Mouse (Mus musculus) T-helper 2 cell (primary cell): Measurements from ENCODE around the gene Crym.

Experiments
- in situ Hi-C: fragments of 300-600 bp; cut with MboI, MseI; formaldehyde crosslinking; loops from one replicate; pipeline ENCODE4 v1.15.1; 2025; ENCODE audit warnings: high pct_unique_total_duplicates

Gene Crym

DNA sequence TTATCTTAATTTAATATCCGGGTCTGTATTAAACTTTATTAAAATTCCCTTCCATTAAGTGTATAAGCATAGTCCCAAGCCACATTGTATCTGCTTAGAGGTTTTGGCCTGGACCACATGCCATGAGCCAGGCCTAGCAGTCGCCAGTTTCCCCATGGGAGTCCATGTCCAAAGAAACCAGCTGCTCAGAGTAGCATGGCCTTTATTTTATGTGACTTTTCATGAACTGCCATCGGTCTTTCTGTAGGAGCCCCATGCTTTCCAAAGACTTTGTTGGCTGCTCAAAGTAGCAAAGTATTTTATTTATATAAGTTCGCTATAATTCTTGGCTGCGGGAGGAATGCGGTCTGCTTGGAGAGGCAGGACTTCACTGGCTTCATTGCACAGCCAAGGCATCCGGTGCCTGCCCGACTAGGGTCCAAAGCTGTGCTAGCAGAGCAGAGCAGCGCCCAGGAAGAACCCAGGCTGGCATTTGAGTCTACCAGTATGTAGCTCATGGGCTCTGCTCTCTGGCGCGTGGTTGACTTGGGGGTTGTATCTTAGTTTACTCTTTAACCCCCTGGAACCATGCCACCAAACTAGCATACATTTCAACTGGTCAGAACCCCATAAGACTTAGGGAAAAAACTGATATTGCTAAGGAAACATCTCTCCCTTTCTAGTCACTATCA lies 38.2 kb downstream of the Crym start:
- in situ Hi-C loops, result no loop called here

GRCm38 (mm10) chr7:120158121-120158613 lies 43.7 kb downstream of the Crym start:
- in situ Hi-C loops, result no loop called here

DNA sequence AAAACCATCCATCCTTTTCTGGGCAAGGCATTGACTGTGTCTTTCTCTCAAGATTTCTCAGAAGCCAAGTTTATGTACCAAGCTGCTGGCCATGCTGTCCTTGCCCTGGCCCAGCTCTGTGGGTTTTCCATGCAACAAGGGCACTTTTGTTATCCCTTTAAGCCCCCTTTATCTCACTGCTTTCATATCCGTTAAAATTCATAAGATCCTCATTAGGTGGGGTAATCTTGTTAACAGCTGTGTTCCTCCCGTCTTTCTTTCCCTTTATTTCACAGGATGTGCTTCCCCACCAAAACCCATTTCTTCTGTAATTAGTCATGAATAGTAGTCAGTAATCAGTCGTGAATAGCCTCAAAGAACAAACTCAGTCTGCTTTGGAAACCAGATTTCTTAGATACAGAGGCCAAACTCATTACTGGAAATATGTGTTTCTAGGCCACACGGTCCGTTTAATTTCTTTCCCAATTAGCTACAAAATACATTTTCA lies 44.3 kb downstream of the Crym start:
- in situ Hi-C loops, result no loop called here

DNA sequence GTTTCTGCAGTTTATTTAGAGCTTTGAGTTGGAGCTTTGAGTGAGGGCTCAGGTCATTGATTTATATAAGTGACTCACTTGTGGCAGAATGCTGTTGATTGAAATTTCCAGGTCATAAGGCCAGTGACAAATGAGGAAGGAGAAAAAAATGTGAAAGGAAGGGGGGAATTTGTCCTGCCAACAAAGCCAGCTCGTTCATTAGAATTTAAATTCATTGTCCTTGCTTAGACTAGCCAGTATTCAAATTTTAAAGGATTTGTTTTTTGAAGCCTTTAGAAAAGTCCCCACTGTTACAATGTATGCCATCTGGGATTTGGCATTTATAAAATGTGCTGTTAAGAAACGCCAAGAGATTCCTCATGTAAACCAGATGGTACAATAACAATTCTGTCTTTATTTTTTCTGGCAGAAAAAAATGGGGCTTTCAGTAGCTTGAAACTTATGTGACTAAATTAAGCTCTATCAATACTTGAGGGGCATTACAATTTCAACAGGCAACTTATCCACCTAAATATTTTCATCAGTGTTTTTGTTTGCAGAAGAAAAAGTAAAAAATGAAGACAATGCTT lies 45.0 kb downstream of the Crym start:
- in situ Hi-C loops, result no loop called here

- in situ Hi-C loops, result no loop called here
These were observed 51.0 kb downstream of the Crym start for GRCm38 (mm10) chr7:120150898-120151297.

- in situ Hi-C loops, result no loop called here
These were observed 51.7 kb downstream of the Crym start for GRCm38 (mm10) chr7:120150257-120150656.

DNA sequence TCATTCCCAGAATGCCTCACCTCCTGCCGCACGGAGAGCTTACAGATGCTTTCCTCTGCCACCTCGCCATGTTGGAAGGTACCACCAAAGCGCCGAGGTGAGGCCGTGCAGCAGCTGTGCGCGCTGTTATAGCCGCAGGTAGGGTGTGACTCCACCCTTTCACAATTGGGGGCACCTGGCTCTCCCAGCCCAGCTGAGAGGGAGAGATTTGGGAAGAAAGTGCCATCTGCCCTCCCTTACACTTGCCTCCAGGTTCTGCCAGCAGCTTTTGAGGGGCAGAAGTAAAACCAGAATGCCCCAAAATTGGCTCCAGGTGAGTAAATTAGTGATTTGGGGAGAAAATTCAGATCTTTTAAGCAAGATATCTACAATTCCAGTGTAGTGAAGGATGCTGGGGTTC lies 56.7 kb downstream of the Crym start, which contains the start of gene Zp2:
Gene Zp2, minus strand, starts transcription at position 101 of the 400 bp plus-strand sequence.
- in situ Hi-C loops, result no loop called here

- in situ Hi-C loops, result no loop called here
These were observed 59.2 kb downstream of the Crym start for GRCm38 (mm10) chr7:120142743-120143142.
